Mouse (Mus musculus) midbrain, embryonic 10.5 days (tissue): ENCODE results near the gene Uckl1. TPM values are rescaled to one million over a fixed set of nuclear protein-coding genes. Genes with fewer than 3 reads are reported as not detected.
A peak's percentile ranks its signal among the peaks of the same experiment; 100 is the strongest.

Experiments used
- DNase-seq: peaks from one replicate; pipeline ENCODE4 v3.0.0-alpha.2; 2017; ENCODE audit warnings: low spot score
- H3K27ac ChIP-seq: fragments of 300-500 bp; sonication (generic); replicated peaks from 2 replicates; pipeline ENCODE4 v1.5.1; 2016; ENCODE audit warnings: mild to moderate bottlenecking
- H3K27me3 ChIP-seq: fragments of 300-500 bp; sonication (generic); 2 replicates; pipeline ENCODE4 v1.6.1; 2016; ENCODE audit warnings: low read depth, mild to moderate bottlenecking; ENCODE audit not compliant: poor library complexity, severe bottlenecking
- H3K36me3 ChIP-seq: fragments of 300-500 bp; sonication (generic); 2 replicates; pipeline ENCODE4 v1.6.1; 2016; ENCODE audit warnings: mild to moderate bottlenecking, moderate library complexity
- H3K4me1 ChIP-seq: fragments of 300-500 bp; sonication (generic); 2 replicates; pipeline ENCODE4 v1.6.1; 2016
- H3K4me3 ChIP-seq: fragments of 300-500 bp; sonication (generic); 2 replicates; pipeline ENCODE4 v1.5.1; 2016; ENCODE audit warnings: mild to moderate bottlenecking, moderate library complexity
- H3K9me3 ChIP-seq: fragments of 300-500 bp; sonication (generic); replicated peaks from 2 replicates; pipeline ENCODE4 v1.6.1; 2016; ENCODE audit warnings: mild to moderate bottlenecking
- WGBS: fragments of 180-500 bp; shearing (Covaris S2); methylation state at CpG from one replicate; pipeline ENCODE4 v1.1.7; 2016; 5-methylcytosine and 5-hydroxymethylcytosine counted together
- microRNA-seq: library from miRNA; unstranded; fragments of <30 nt; microRNA quantifications from one replicate; pipeline ENCODE4, GENCODE M21; 2017
- polyA plus RNA-seq: library from polyadenylated mRNA; unstranded; fragments of >200 nt; fragmentation: Nextera tagmentation; extraction: Ambion mirVana; gene quantifications from 2 replicates; pipeline ENCODE4 v1.2.1, GENCODE M21; 2016

The Uckl1 gene
- polyA plus RNA-seq, 1 experiment from 2014 or later, result 49.8 TPM

DNA sequence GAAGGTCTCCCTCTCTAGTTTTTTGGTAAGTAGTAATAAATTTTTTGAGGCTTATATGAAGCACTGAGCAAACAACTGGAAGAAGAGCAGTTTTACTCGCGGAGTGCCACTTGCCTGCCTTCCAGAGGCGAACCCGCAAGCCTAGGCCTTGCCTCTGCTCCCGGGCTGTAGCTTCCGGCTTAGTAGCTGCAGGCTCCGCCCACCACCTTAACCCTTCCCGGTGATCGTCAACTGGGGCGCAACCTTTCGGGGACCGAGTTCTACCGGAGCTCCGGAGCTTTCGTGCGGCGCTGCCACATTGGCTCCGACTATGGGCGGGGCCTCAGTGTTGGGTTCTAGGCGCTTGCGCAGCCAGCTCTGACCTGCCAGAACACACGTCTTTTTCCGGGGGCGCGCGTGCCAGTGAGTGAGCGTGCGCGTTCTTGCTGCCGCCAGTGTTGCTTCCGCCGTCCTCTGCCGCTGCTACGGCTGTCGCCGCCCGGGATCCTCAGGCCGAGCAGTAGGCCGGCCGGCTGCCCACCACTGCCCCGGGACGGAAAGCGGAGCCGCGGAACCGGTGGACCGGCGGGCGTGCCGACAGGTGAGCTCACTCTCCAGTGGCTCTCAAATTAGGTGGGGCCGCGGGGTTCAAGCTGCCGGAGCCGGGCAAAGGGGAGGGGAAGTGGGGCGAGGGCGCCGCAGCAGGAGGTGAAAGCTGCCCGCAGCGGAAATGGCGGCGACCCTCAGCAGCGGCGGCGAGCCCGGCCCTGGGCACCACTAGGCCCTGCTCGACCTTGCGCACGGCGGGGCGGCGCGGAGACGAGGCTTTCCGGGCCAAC lies 64.4 kb downstream of the Uckl1 start, which contains the start of gene Dnajc5:
Dnajc5 (plus strand) TSS at position 368 of the 818 bp plus-strand sequence.
- under 1% methylated on average over 74 of the region's 74 CpGs for WGBS
- DNase-seq, result peak; percentile 97
- Histone ChIP-seq H3K36me3 (peaks cover 40% of the 10 kb centered on the region), H3K9me3 (no peaks in the 10 kb centered on the region), H3K27ac (peak within 1 kb of the TSS; percentile 97), H3K4me1 (peaks cover 28% of the 10 kb centered on the region), H3K27me3 (no peaks in the 10 kb centered on the region), H3K4me3 (peak within 1 kb of the TSS; percentile 98)

DNA sequence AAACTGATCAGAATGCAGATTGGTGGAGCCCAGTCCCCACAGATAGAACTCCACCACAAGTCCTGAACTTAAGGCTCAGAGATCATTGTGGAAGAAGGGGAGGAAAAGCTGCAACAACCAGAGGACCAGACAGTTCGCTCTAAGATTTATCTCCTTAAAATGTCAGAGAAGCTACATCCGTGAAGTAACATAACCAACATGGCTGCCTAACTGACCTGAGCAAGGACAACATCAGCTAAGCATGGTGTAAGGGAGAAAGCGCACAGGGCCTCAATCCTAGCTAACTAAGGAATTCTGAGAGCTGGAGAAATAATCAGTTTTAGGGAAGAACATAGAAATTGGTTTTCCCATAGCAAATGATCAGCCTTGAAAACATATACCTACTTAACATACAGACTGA lies 65.5 kb downstream of the Uckl1 start:
- Histone ChIP-seq H3K36me3 (peaks cover 51% of the 10 kb centered on the region), H3K27me3 (no peaks in the 10 kb centered on the region)
- DNase-seq, result no peak

More for the DNA sequence above, 65.5 kb downstream of the Uckl1 start:
- H3K27ac ChIP-seq, result peak overlapping the region; percentile 97
- no peaks in the 10 kb centered on the region for H3K9me3 ChIP-seq
- WGBS, result 84% methylated on average over 3 of the region's 3 CpGs
- H3K4me1 ChIP-seq, result peaks cover 28% of the 10 kb centered on the region
- H3K4me3 ChIP-seq, result peak overlapping the region; percentile 98

Small RNAs within 50 kb of the gene (microRNA-seq; reads per million reads assigned to microRNA genes)
- not detected for gene Mir7006

Other genes starting within 250 kb of the Uckl1 start
- gene Zgpat, start 220.0 kb downstream of the Uckl1 start, polyA plus RNA-seq, result 45.0 and 50.5 TPM in 2 replicates
- 79.2 and 85.6 TPM in 2 replicates for gene Arfrp1, start 219.5 kb downstream of the Uckl1 start, polyA plus RNA-seq
- 26.0 and 32.2 TPM in 2 replicates for gene Lime1, start 204.8 kb downstream of the Uckl1 start, polyA plus RNA-seq
- gene Zbtb46, start 125.5 kb downstream of the Uckl1 start, polyA plus RNA-seq, result 16.8 and 19.0 TPM in 2 replicates
- gene Abhd16b, start 91.7 kb downstream of the Uckl1 start, polyA plus RNA-seq, result 0.07 TPM in 1 of 2 replicates, not detected in the other
- gene Tpd52l2, start 87.8 kb downstream of the Uckl1 start, polyA plus RNA-seq, result 164 and 167 TPM in 2 replicates
- 95.6 and 110 TPM in 2 replicates for gene Dnajc5, start 64.4 kb downstream of the Uckl1 start, polyA plus RNA-seq
- gene Prpf6, start 7.0 kb upstream of the Uckl1 start, polyA plus RNA-seq, result 82.0 and 85.4 TPM in 2 replicates
- 34.6 and 48.0 TPM in 2 replicates for gene Zfp512b, start 7.9 kb upstream of the Uckl1 start, polyA plus RNA-seq
- gene Samd10, start 14.3 kb upstream of the Uckl1 start, polyA plus RNA-seq, result 36.4 and 56.1 TPM in 2 replicates
- 0.19 and 0.32 TPM in 2 replicates for gene Gm29797, start 72.1 kb upstream of the Uckl1 start, polyA plus RNA-seq
- 17.6 and 18.8 TPM in 2 replicates for gene Sox18, start 86.7 kb upstream of the Uckl1 start, polyA plus RNA-seq
- 14.5 and 18.0 TPM in 2 replicates for gene Tcea2, start 95.4 kb upstream of the Uckl1 start, polyA plus RNA-seq
- 74.5 and 81.1 TPM in 2 replicates for gene Rgs19, start 109.1 kb upstream of the Uckl1 start, polyA plus RNA-seq
- not detected in 2 replicates for gene Lkaaear1, start 113.5 kb upstream of the Uckl1 start, polyA plus RNA-seq
- 6.4 and 14.5 TPM in 2 replicates for gene Oprl1, start 130.1 kb upstream of the Uckl1 start, polyA plus RNA-seq
- 14.3 and 33.2 TPM in 2 replicates for gene Myt1, start 178.4 kb upstream of the Uckl1 start, polyA plus RNA-seq